Mouse (Mus musculus) left cerebral cortex, adult 8-10 months (tissue): ENCODE data around the gene Eef1a1. TPM values are rescaled to one million over a fixed set of nuclear protein-coding genes. Genes with fewer than 3 reads are reported as not detected.

Experiments
- microRNA-seq, 2 experiments: library from miRNA; unstranded; fragments of <30 nt; microRNA quantifications; one replicate each; pipeline ENCODE4 v1.2.0; 2022
- total RNA-seq, 4 experiments: library from RNA; stranded (reverse); gene quantifications; 2 replicates each; pipeline ENCODE4 v1.2.4; 2022

Eef1a1 gene
- total RNA-seq, 4 experiments from 2014 or later, result 2,343 to 2,844 (median 2,594) TPM

Small RNAs within 50 kb of the gene (microRNA-seq; reads per million reads assigned to microRNA genes)
- 0 reads per million in 2 experiments for gene Gm26377

Other genes starting within 250 kb of the Eef1a1 start
- not detected for gene Gm3776, start 232.0 kb downstream of the Eef1a1 start, total RNA-seq
- not detected for gene Gm10639, start 199.2 kb downstream of the Eef1a1 start, total RNA-seq
- not detected for gene Omt2a, start 174.4 kb downstream of the Eef1a1 start, total RNA-seq
- gene Omt2b, start 161.6 kb downstream of the Eef1a1 start, total RNA-seq, result not detected
- not detected for gene Gsta2, start 133.4 kb downstream of the Eef1a1 start, total RNA-seq
- gene Dppa5a, start 121.0 kb downstream of the Eef1a1 start, total RNA-seq, result under 1 TPM in 1 of 4 experiments, not detected in 3; 0.65 TPM
- not detected for gene Ooep, start 110.4 kb downstream of the Eef1a1 start, total RNA-seq
- under 1 TPM in 2 of 4 experiments, not detected in 2; 0.25 to 0.33 TPM for gene Ddx43, start 93.4 kb downstream of the Eef1a1 start, total RNA-seq
- 1 to 10 TPM in 1 of 4 experiments, under 1 TPM in 3; 0.52 to 1.1 (median 0.65) TPM for gene Cgas, start 45.9 kb downstream of the Eef1a1 start, total RNA-seq
- gene Mto1, start 40.9 kb downstream of the Eef1a1 start, total RNA-seq, result 10 to 100 TPM; 22.9 to 29.3 (median 26.9) TPM
- under 1 TPM; 0.40 to 0.54 (median 0.47) TPM for gene Gm17324, start 40.4 kb downstream of the Eef1a1 start, total RNA-seq
- gene Slc17a5, start 98.9 kb upstream of the Eef1a1 start, total RNA-seq, result 10 to 100 TPM; 17.2 to 20.3 (median 19.2) TPM
- 1 to 10 TPM in 3 of 4 experiments, under 1 TPM in 1; 0.53 to 1.5 (median 1.2) TPM for gene Cd109, start 126.4 kb upstream of the Eef1a1 start, total RNA-seq